Mouse (Mus musculus) small intestine, adult 2 months (tissue): ENCODE data around the gene Loxl3.

Experiments
- CTCF ChIP-seq: fragments of 200-500 bp; IDR thresholded peaks from 2 replicates; pipeline ENCODE4 v1.5.1; 2012; ENCODE audit warnings: low read depth, mild to moderate bottlenecking, control low read depth, inconsistent platforms, low read length, moderate library complexity, mixed read lengths; ENCODE audit not compliant: insufficient replicate concordance, insufficient read length; ENCODE audit errors: extremely low read depth
- POLR2A ChIP-seq: fragments of 200-500 bp; IDR thresholded peaks from 2 replicates; pipeline ENCODE4 v1.6.1; 2012; ENCODE audit warnings: low read depth, mild to moderate bottlenecking, control low read depth, inconsistent platforms, low read length, moderate library complexity

- no peak for TF ChIP-seq CTCF
- peak; percentile 49; the same call in 1 of the 2 replicates for TF ChIP-seq POLR2A
Measured at GRCm38 (mm10) chr6:83033249-83034185, at the start of gene Loxl3, which contains the start of gene Dok1.
